Mouse (Mus musculus) 3134 (cell line): ENCODE measurements around the gene Trim72.

Experiments
- DNase-seq: peaks from one replicate; pipeline ENCODE4 v3.0.0-alpha.2; 2011; ENCODE audit warnings: low spot score; ENCODE audit not compliant: insufficient read length; ENCODE audit errors: extremely low read depth

Trim72 gene

GRCm38 (mm10) chr7:128003688-128004087 lies at the start of gene Trim72:
Gene Trim72 (plus strand): TSS chr7:128003949.
- no peak for DNase-seq

GRCm38 (mm10) chr7:127959364-127959763 lies 44.4 kb upstream of the Trim72 start:
- DNase-seq, result no peak

GRCm38 (mm10) chr7:127966371-127966918 lies 37.3 kb upstream of the Trim72 start:
- peak; percentile 24 for DNase-seq

- peak; percentile 92 for DNase-seq
Observed at GRCm38 (mm10) chr7:127967004-127967921, 36.5 kb upstream of the Trim72 start, which contains the start of gene Fus. Gene Fus (plus strand): TSS chr7:127967457.

GRCm38 (mm10) chr7:127967922-127968828 lies 35.6 kb upstream of the Trim72 start:
- DNase-seq, result peak; percentile 90

- DNase-seq, result no peak
Observed at GRCm38 (mm10) chr7:127974413-127974930, 29.3 kb upstream of the Trim72 start.

- no peak for DNase-seq
Observed at GRCm38 (mm10) chr7:127978856-127979255, 24.9 kb upstream of the Trim72 start.

- no peak for DNase-seq
Observed at GRCm38 (mm10) chr7:127980606-127981005, 23.1 kb upstream of the Trim72 start.

GRCm38 (mm10) chr7:127988904-127989303 lies 14.8 kb upstream of the Trim72 start:
- DNase-seq, result no peak

- peak; percentile 34 for DNase-seq
Observed at GRCm38 (mm10) chr7:127991643-127992487, 11.9 kb upstream of the Trim72 start.

GRCm38 (mm10) chr7:127992488-127993340 lies 11.0 kb upstream of the Trim72 start:
- DNase-seq, result no peak

- DNase-seq, result peak; percentile 25
Observed at GRCm38 (mm10) chr7:127993341-127993977, 10.3 kb upstream of the Trim72 start, which contains the start of gene Pycard. Gene Pycard (minus strand): TSS chr7:127993867.

- DNase-seq, result no peak
Observed at GRCm38 (mm10) chr7:127999436-127999835, 4.3 kb upstream of the Trim72 start.

- no peak for DNase-seq
Observed at GRCm38 (mm10) chr7:128000068-128000950, 3.4 kb upstream of the Trim72 start.

GRCm38 (mm10) chr7:128003098-128003497 lies 651 bp upstream of the Trim72 start:
- DNase-seq, result no peak

GRCm38 (mm10) chr7:128004150-128004486 lies 369 bp downstream of the Trim72 start:
- DNase-seq, result no peak
